Comparison of ENCODE assay signal across 24 mouse cellular contexts in genomic region chr5:76674022-76674653, GRCm38 (mm10). TPM values are rescaled to one million over a fixed set of nuclear protein-coding genes. Genes with fewer than 3 reads are reported as not detected.
DNase-seq lines count a peak whose midpoint lies in the region; ATAC-seq and TF ChIP-seq lines count a peak whose summit lies in the region.
"Had no signal": no experiment of that assay in that cellular context is flagged by ENCODE, and none has a peak within 500 bp of the region (broad histone marks: within the 10 kb centered on the region; RNA-seq: fewer than 3 reads in every experiment).

No protein-coding gene starts in this region.

- H3K36me3 ChIP-seq in heart, adult 2 months (ENCODE audit: control insufficient read depth, insufficient read depth, low read length) = no peaks in the 10 kb centered on the region
- peaks cover 80% of the 10 kb centered on the region for H3K36me3 ChIP-seq in megakaryocyte, embryonic 14.5 days (replicated peaks; ENCODE audit: low read length)
- peaks cover 0 to 18% of the 10 kb centered on the region in 2 experiments; a peak in 2 of 4 replicates for H3K36me3 ChIP-seq in MEL (ENCODE audit: control insufficient read depth in 1 of 2, insufficient read depth in 2 of 2, low read length in 2 of 2)
- H3K36me3 ChIP-seq in intestine, postnatal 0 days (ENCODE audit: control insufficient read depth, insufficient read depth) = no peaks in the 10 kb centered on the region

- no peak for TF ChIP-seq POLR2A in heart, adult 2 months (IDR thresholded peaks at IDR 0.05; ENCODE audit: insufficient read depth, low read depth, low read length)
- TF ChIP-seq POLR2A in MEL (IDR thresholded peaks at IDR 0.05; ENCODE audit: control insufficient read depth in 1 of 2, insufficient read depth in 1 of 2, low read depth in 1 of 2, low read length in 2 of 2, poor library complexity in 1 of 2) = no peak

- no peak overlapping the region for H3K4me3 ChIP-seq in heart, adult 2 months
- H3K4me3 ChIP-seq in megakaryocyte, embryonic 14.5 days (replicated peaks) = peak overlapping the region; percentile 21
- H3K4me3 ChIP-seq in MEL (ENCODE audit: control insufficient read depth in 1 of 2, insufficient read depth in 1 of 2, low read depth in 2 of 2, low read length in 2 of 2) = no peak overlapping the region
- no peak overlapping the region for H3K4me3 ChIP-seq in intestine, postnatal 0 days (ENCODE audit: low read depth, low read length)
- H3K4me3 ChIP-seq: embryonic facial prominence, embryonic 10.5 days; embryonic facial prominence, embryonic 12.5 days; forebrain, embryonic 13.5 days; forebrain, embryonic 15.5 days had no signal

- intact Hi-C loops in heart, adult 2 months (cut with DNase I) = no loop called here

- H3K79me2 ChIP-seq in heart, adult 2 months (replicated peaks; ENCODE audit: control insufficient read depth, insufficient read depth, low read length) = no peaks in the 10 kb centered on the region
- H3K79me2 ChIP-seq in MEL (ENCODE audit: control insufficient read depth, insufficient read depth, low read length, poor library complexity) = no peaks in the 10 kb centered on the region

- peaks cover 14% of the 10 kb centered on the region for H3K9me3 ChIP-seq in megakaryocyte, embryonic 14.5 days
- no peaks in the 10 kb centered on the region for H3K9me3 ChIP-seq in MEL (replicated peaks; ENCODE audit: insufficient read depth, low read length)
- no peaks in the 10 kb centered on the region for H3K9me3 ChIP-seq in intestine, postnatal 0 days (ENCODE audit: control insufficient read depth)
- H3K9me3 ChIP-seq: embryonic facial prominence, embryonic 10.5 days; embryonic facial prominence, embryonic 12.5 days; forebrain, embryonic 13.5 days; forebrain, embryonic 15.5 days had no signal

- no peak for ATAC-seq in megakaryocyte, adult 5-6 weeks (ENCODE audit: poor library complexity, severe bottlenecking)
- ATAC-seq in intestine, postnatal 0 days = peak; percentile 51; the same call in 1 of the 2 replicates
- ATAC-seq: activated CD4-positive, CD25-positive, alpha-beta regulatory T cell, adult 4 months; CD4-positive, CD25-positive, alpha-beta regulatory T cell, adult 4 months; forebrain, embryonic 13.5 days; forebrain, embryonic 15.5 days; Patski had no signal

- peak; percentile 70 for DNase-seq in heart, adult 11 months
- no peak for DNase-seq in heart, adult 2 months
- DNase-seq in MEL (ENCODE audit: low read depth, low spot score) = peak; percentile 70
- no peak for DNase-seq in retina, postnatal 1 day
- DNase-seq: adrenal gland, adult 8-10 months; adrenal gland, postnatal 14 days; adrenal gland, postnatal 36 days; B cell, adult 2 months; cerebellum, adult 11-12 months; cerebellum, adult 2 months; cerebellum, adult 9-10 months; cerebellum, postnatal 10 days; cerebellum, postnatal 25 days had no signal

- TF ChIP-seq RAD21 in MEL (IDR thresholded peaks at IDR 0.05; ENCODE audit: low read depth, low read length) = no peak

- H3K9ac ChIP-seq in heart, adult 2 months (ENCODE audit: low read depth, low read length) = no peak overlapping the region
- H3K9ac ChIP-seq in MEL (ENCODE audit: control insufficient read depth, low read depth, low read length, poor library complexity, severe bottlenecking) = no peak overlapping the region
- H3K9ac ChIP-seq in intestine, postnatal 0 days (ENCODE audit: low read depth, low read length) = no peak overlapping the region
- H3K9ac ChIP-seq: embryonic facial prominence, embryonic 12.5 days; forebrain, embryonic 13.5 days; forebrain, embryonic 15.5 days had no signal

- H3K27ac ChIP-seq in heart, adult 2 months = no peak overlapping the region
- H3K27ac ChIP-seq in MEL (ENCODE audit: control insufficient read depth, low read depth, low read length) = peak overlapping the region; percentile 2; the same call in 1 of the 2 replicates
- H3K27ac ChIP-seq in intestine, postnatal 0 days (ENCODE audit: low read depth, low read length) = no peak overlapping the region
- H3K27ac ChIP-seq: embryonic facial prominence, embryonic 10.5 days; embryonic facial prominence, embryonic 12.5 days; forebrain, embryonic 13.5 days; forebrain, embryonic 15.5 days had no signal

- no peaks in the 10 kb centered on the region for H3K27me3 ChIP-seq in heart, adult 2 months (ENCODE audit: control insufficient read depth, insufficient read depth, low read length)
- H3K27me3 ChIP-seq in megakaryocyte, embryonic 14.5 days (replicated peaks) = no peaks in the 10 kb centered on the region
- no peaks in the 10 kb centered on the region for H3K27me3 ChIP-seq in MEL (ENCODE audit: control insufficient read depth in 1 of 2, insufficient read depth in 2 of 2, low read length in 2 of 2)
- H3K27me3 ChIP-seq in intestine, postnatal 0 days (replicated peaks; ENCODE audit: control insufficient read depth, insufficient read depth, low read length) = no peaks in the 10 kb centered on the region
- H3K27me3 ChIP-seq: CH12.LX; embryonic facial prominence, embryonic 12.5 days; forebrain, embryonic 13.5 days; forebrain, embryonic 15.5 days; Patski had no signal

- no peak for TF ChIP-seq EP300 in heart, adult 2 months (IDR thresholded peaks at IDR 0.05; ENCODE audit: insufficient read depth, low read depth, low read length)
- TF ChIP-seq EP300 in MEL (IDR thresholded peaks at IDR 0.05; ENCODE audit: low read depth in 1 of 2, low read length in 2 of 2) = peak; percentile 16 to 26; a peak in 2 of 4 replicates

- no peak overlapping the region for H3K4me2 ChIP-seq in intestine, postnatal 0 days (replicated peaks; ENCODE audit: low read depth)
- H3K4me2 ChIP-seq: embryonic facial prominence, embryonic 12.5 days; forebrain, embryonic 13.5 days; forebrain, embryonic 15.5 days had no signal

- no peaks in the 10 kb centered on the region for H3K4me1 ChIP-seq in heart, adult 2 months (ENCODE audit: control insufficient read depth, insufficient read depth, low read length)
- H3K4me1 ChIP-seq in megakaryocyte, embryonic 14.5 days = peaks cover 64% of the 10 kb centered on the region
- peaks cover 9 to 20% of the 10 kb centered on the region in 2 experiments; a peak in 3 of 4 replicates for H3K4me1 ChIP-seq in MEL (ENCODE audit: control insufficient read depth in 1 of 2, insufficient read depth in 2 of 2, low read length in 2 of 2)
- H3K4me1 ChIP-seq in intestine, postnatal 0 days (replicated peaks; ENCODE audit: control insufficient read depth, insufficient read depth, low read length) = no peaks in the 10 kb centered on the region; the same call in 1 of the 2 replicates
- H3K4me1 ChIP-seq: embryonic facial prominence, embryonic 10.5 days; embryonic facial prominence, embryonic 12.5 days; forebrain, embryonic 15.5 days had no signal

- TF ChIP-seq CTCF in heart, adult 2 months (IDR thresholded peaks at IDR 0.05) = no peak
- TF ChIP-seq CTCF in MEL (IDR thresholded peaks at IDR 0.05 in 2 of 3, conservative IDR thresholded peaks at IDR 0.05 in 1 of 3; ENCODE audit: control insufficient read depth in 1 of 3, insufficient read depth in 1 of 3, low read depth in 2 of 3, low read length in 3 of 3, poor library complexity in 1 of 3, severe bottlenecking in 1 of 3) = no peak
- TF ChIP-seq CTCF in intestine, postnatal 0 days (IDR thresholded peaks at IDR 0.05; ENCODE audit: low read depth) = no peak

- WGBS in heart, adult 2 months = 85% methylated on average over 5 of the region's 5 CpGs
- WGBS in intestine, postnatal 0 days = 83% methylated on average over 5 of the region's 5 CpGs

TF ChIP-seq in MEL, 35 proteins besides CTCF, POLR2A, EP300 and RAD21:
- TF ChIP-seq MXI1 (IDR thresholded peaks at IDR 0.05; ENCODE audit: low read depth, low read length) (no peak), CHD1 (IDR thresholded peaks at IDR 0.05; ENCODE audit: low read depth, low read length) (no peak), BHLHE40 (IDR thresholded peaks at IDR 0.05; ENCODE audit: borderline replicate concordance, low read depth, low read length) (no peak), GABPA (IDR thresholded peaks at IDR 0.05; ENCODE audit: low read depth, low read length) (no peak), MYB (IDR thresholded peaks at IDR 0.05; ENCODE audit: low read depth, low read length) (no peak), TBP (IDR thresholded peaks at IDR 0.05; ENCODE audit: low read depth, low read length) (peak; percentile 76; the same call in 1 of the 2 replicates), ELF1 (IDR thresholded peaks at IDR 0.05; ENCODE audit: low read depth, low read length) (no peak), RCOR1 (IDR thresholded peaks at IDR 0.05; ENCODE audit: low read depth, low read length) (peak; percentile 76), POLR2AphosphoS5 (IDR thresholded peaks at IDR 0.05; ENCODE audit: borderline replicate concordance, low read depth, low read length) (no peak), USF2 (IDR thresholded peaks at IDR 0.05; ENCODE audit: borderline replicate concordance in 1 of 2, insufficient read depth in 1 of 2, low read depth in 1 of 2, low read length in 2 of 2) (no peak), E2F4 (IDR thresholded peaks at IDR 0.05; ENCODE audit: borderline replicate concordance, low read depth, low read length) (no peak), JUND (IDR thresholded peaks at IDR 0.05; ENCODE audit: low read depth, low read length) (no peak), GATA1 (IDR thresholded peaks at IDR 0.05; ENCODE audit: low read depth, low read length) (0 out of 2 replicates have a peak, but pooled peaks have one; percentile 36), TAL1 (IDR thresholded peaks at IDR 0.05; ENCODE audit: low read length) (peak; percentile 33), NRF1 (IDR thresholded peaks at IDR 0.05; ENCODE audit: insufficient read depth, low read depth, low read length, poor library complexity, severe bottlenecking) (no peak)

RNA-seq across cellular contexts. Expression of gene C530008M17Rik, which starts 17.8 kb away (rescaled TPM):
- total RNA-seq in heart, adult 2 months (2021) = 1 to 10 TPM; 1.5 to 2.4 TPM
- 2.8 and 5.4 TPM in 2 replicates for polyA plus RNA-seq in heart, adult 2 months (2012; rRNA removed)
- polyA plus RNA-seq in megakaryocyte, embryonic 14.5 days (2012; ENCODE audit: insufficient read depth, low replicate concordance) = 39.8 and 42.0 TPM in 2 replicates
- 0.87 and 1.6 TPM in 2 replicates for total RNA-seq in megakaryocyte, adult 5-6 weeks (2015)
- 0.15 and 1.1 TPM in 2 replicates for total RNA-seq in megakaryocyte, adult 5-6 weeks (2017)
- 2.1 and 3.2 TPM in 2 replicates for total RNA-seq in MEL (2012; rRNA removed)
- 10 to 100 TPM in 1 of 2 experiments, not detected in 1; 10.6 TPM for polyA plus RNA-seq in MEL (2012; ENCODE audit: insufficient read depth in 1 of 2, insufficient read length in 2 of 2, low read depth in 1 of 2, low replicate concordance in 2 of 2, missing spikeins in 1 of 2)
- 15.3 and 18.1 TPM in 2 replicates for polyA plus RNA-seq in intestine, postnatal 0 days (2015; fragmentation: Nextera tagmentation; extraction: Ambion mirVana)

Comparison
In these comparisons a context has a peak if more than half of its experiments do, and no peak if none do; other contexts are left out.
1. DNase-seq: peak in heart, adult 11 months (single experiment) and MEL (single experiment); none in heart, adult 2 months (0 of 2) and retina, postnatal 1 day (single experiment).